Mouse (Mus musculus) MEL (cell line): Measurements from ENCODE around the gene Oxsm. TPM values are rescaled to one million over a fixed set of nuclear protein-coding genes. Genes with fewer than 3 reads are reported as not detected.

ENCODE experiments used
- DNase-seq: peaks from one replicate; pipeline ENCODE4 v3.0.0; 2011; ENCODE audit warnings: low read depth, low spot score
- H3K27ac ChIP-seq: 2 replicates; pipeline ENCODE4 v1.5.1; 2012; ENCODE audit warnings: low read depth, mild to moderate bottlenecking, control low read depth, low read length, moderate library complexity; ENCODE audit not compliant: control insufficient read depth
- H3K27me3 ChIP-seq, 2 experiments: fragments of 150-350 bp in 1 of 2; sonication (generic) in 1 of 2; 2 replicates each; pipeline ENCODE4 v1.6.1; 2012; ENCODE audit warnings: low read length in 2 of 2, mild to moderate bottlenecking in 2 of 2, improper control_type of control experiment in 1 of 2, moderate library complexity in 1 of 2; ENCODE audit not compliant: insufficient read depth in 2 of 2, control insufficient read depth in 1 of 2
- H3K36me3 ChIP-seq, 2 experiments: 2 replicates each; pipeline ENCODE4 v1.6.1; 2012 to 2014; ENCODE audit warnings: low read length in 2 of 2, improper control_type of control experiment in 1 of 2, inconsistent platforms in 1 of 2, mild to moderate bottlenecking in 1 of 2; ENCODE audit not compliant: insufficient read depth in 2 of 2, control insufficient read depth in 1 of 2
- H3K4me1 ChIP-seq, 2 experiments: fragments of 150-350 bp in 1 of 2; sonication (generic) in 1 of 2; 2 replicates each; pipeline ENCODE4 v1.6.1; 2012; ENCODE audit warnings: low read length in 2 of 2, improper control_type of control experiment in 1 of 2, mild to moderate bottlenecking in 1 of 2; ENCODE audit not compliant: insufficient read depth in 2 of 2, control insufficient read depth in 1 of 2
- H3K4me3 ChIP-seq, 2 experiments: fragments of 150-350 bp in 1 of 2; sonication (generic) in 1 of 2; 2 replicates each; pipeline ENCODE4 v1.5.1; 2012; ENCODE audit warnings: low read depth in 2 of 2, low read length in 2 of 2, mild to moderate bottlenecking in 2 of 2, moderate library complexity in 2 of 2, control low read depth in 1 of 2, improper control_type of control experiment in 1 of 2; ENCODE audit not compliant: control insufficient read depth in 1 of 2, insufficient read depth in 1 of 2
- H3K79me2 ChIP-seq: 2 replicates; pipeline ENCODE4 v1.6.1; 2012; ENCODE audit warnings: mild to moderate bottlenecking, low read length, moderate library complexity; ENCODE audit not compliant: control insufficient read depth, poor library complexity, insufficient read depth
- H3K9ac ChIP-seq: 2 replicates; pipeline ENCODE4 v1.6.1; 2012; ENCODE audit warnings: low read depth, mild to moderate bottlenecking, control low read depth, low read length, moderate library complexity; ENCODE audit not compliant: control insufficient read depth, poor library complexity, severe bottlenecking
- H3K9me3 ChIP-seq: fragments of 150-350 bp; sonication (generic); replicated peaks from 2 replicates; pipeline ENCODE4 v1.6.1; 2012; ENCODE audit warnings: mild to moderate bottlenecking, low read length, improper control_type of control experiment, moderate library complexity; ENCODE audit not compliant: insufficient read depth
- BHLHE40 ChIP-seq: IDR thresholded peaks from 2 replicates; pipeline ENCODE4 v1.6.1; 2012; ENCODE audit warnings: low read depth, mild to moderate bottlenecking, inconsistent platforms, low read length, improper control_type of control experiment, borderline replicate concordance
- CHD1 ChIP-seq: IDR thresholded peaks from 2 replicates; pipeline ENCODE4 v1.6.1; 2012; ENCODE audit warnings: low read depth, mild to moderate bottlenecking, inconsistent platforms, low read length, improper control_type of control experiment
- CHD2 ChIP-seq: IDR thresholded peaks from 2 replicates; pipeline ENCODE4 v1.6.1; 2011; ENCODE audit warnings: low read length, improper control_type of control experiment
- CTCF ChIP-seq, 3 experiments: IDR thresholded peaks in 2 of 3; conservative IDR thresholded peaks in 1 of 3; 2 replicates each; pipeline ENCODE4 v1.5.1; 2011 to 2012; ENCODE audit warnings: low read length in 3 of 3, low read depth in 2 of 3, mild to moderate bottlenecking in 2 of 3, improper control_type of control experiment in 1 of 3, inconsistent platforms in 1 of 3, mixed read lengths in 1 of 3, moderate library complexity in 1 of 3; ENCODE audit not compliant: control insufficient read depth in 1 of 3, insufficient read depth in 1 of 3, poor library complexity in 1 of 3, severe bottlenecking in 1 of 3
- E2F4 ChIP-seq: IDR thresholded peaks from 2 replicates; pipeline ENCODE4 v1.6.1; 2011; ENCODE audit warnings: low read depth, low read length, improper control_type of control experiment, borderline replicate concordance
- ELF1 ChIP-seq: IDR thresholded peaks from 2 replicates; pipeline ENCODE4 v1.6.1; 2014; ENCODE audit warnings: low read depth, mild to moderate bottlenecking, inconsistent platforms, low read length, improper control_type of control experiment, moderate library complexity
- EP300 ChIP-seq, 2 experiments: IDR thresholded peaks; 2 replicates each; pipeline ENCODE4 v1.6.1; 2011; ENCODE audit warnings: improper control_type of control experiment in 2 of 2, low read length in 2 of 2, low read depth in 1 of 2, mild to moderate bottlenecking in 1 of 2
- ETS1 ChIP-seq: IDR thresholded peaks from 2 replicates; pipeline ENCODE4 v1.6.1; 2012; ENCODE audit warnings: low read depth, mild to moderate bottlenecking, inconsistent platforms, low read length, improper control_type of control experiment, moderate library complexity
- GABPA ChIP-seq: IDR thresholded peaks from 2 replicates; pipeline ENCODE4 v1.6.1; 2012; ENCODE audit warnings: low read depth, mild to moderate bottlenecking, inconsistent platforms, low read length, improper control_type of control experiment, moderate library complexity
- GATA1 ChIP-seq: IDR thresholded peaks from 2 replicates; pipeline ENCODE4 v1.6.1; 2011; ENCODE audit warnings: low read depth, low read length, improper control_type of control experiment
- HCFC1 ChIP-seq: IDR thresholded peaks from 2 replicates; pipeline ENCODE4 v1.6.1; 2012; ENCODE audit warnings: low read depth, mild to moderate bottlenecking, inconsistent platforms, low read length, improper control_type of control experiment, moderate library complexity
- JUND ChIP-seq: IDR thresholded peaks from 2 replicates; pipeline ENCODE4 v1.6.1; 2011; ENCODE audit warnings: low read depth, mild to moderate bottlenecking, improper control_type of control experiment, low read length
- KAT2A ChIP-seq: conservative IDR thresholded peaks from 2 replicates; pipeline ENCODE4 v1.6.1; 2012; ENCODE audit warnings: low read depth, low read length, improper control_type of control experiment, inconsistent platforms
- MAFK ChIP-seq: IDR thresholded peaks from 2 replicates; pipeline ENCODE4 v1.6.1; 2011; ENCODE audit warnings: low read depth, mild to moderate bottlenecking, low read length, improper control_type of control experiment, borderline replicate concordance
- MAX ChIP-seq: IDR thresholded peaks from 2 replicates; pipeline ENCODE4 v1.6.1; 2011; ENCODE audit warnings: low read length, improper control_type of control experiment
- MAZ ChIP-seq: IDR thresholded peaks from 2 replicates; pipeline ENCODE4 v1.6.1; 2012; ENCODE audit warnings: low read depth, mild to moderate bottlenecking, inconsistent platforms, low read length, improper control_type of control experiment
- MEF2A ChIP-seq: IDR thresholded peaks from 2 replicates; pipeline ENCODE4 v1.6.1; 2014; ENCODE audit warnings: low read depth, mild to moderate bottlenecking, inconsistent platforms, low read length, improper control_type of control experiment; ENCODE audit not compliant: poor library complexity, insufficient replicate concordance, severe bottlenecking; ENCODE audit errors: extremely low read depth
- MXI1 ChIP-seq: IDR thresholded peaks from 2 replicates; pipeline ENCODE4 v1.6.1; 2011; ENCODE audit warnings: mild to moderate bottlenecking, low read depth, low read length, improper control_type of control experiment
- MYB ChIP-seq: IDR thresholded peaks from 2 replicates; pipeline ENCODE4 v1.6.1; 2011; ENCODE audit warnings: mild to moderate bottlenecking, low read depth, low read length, improper control_type of control experiment
- MYC ChIP-seq: IDR thresholded peaks from 2 replicates; pipeline ENCODE4 v1.6.1; 2011; ENCODE audit warnings: low read depth, mild to moderate bottlenecking, low read length, improper control_type of control experiment, moderate library complexity
- NELFE ChIP-seq: IDR thresholded peaks from 2 replicates; pipeline ENCODE4 v1.6.1; 2011; ENCODE audit warnings: low read depth, low read length, improper control_type of control experiment
- NRF1 ChIP-seq: IDR thresholded peaks from 2 replicates; pipeline ENCODE4 v1.6.1; 2014; ENCODE audit warnings: low read depth, mild to moderate bottlenecking, inconsistent platforms, low read length, improper control_type of control experiment, moderate library complexity; ENCODE audit not compliant: poor library complexity, insufficient read depth, severe bottlenecking
- POLR2A ChIP-seq, 2 experiments: IDR thresholded peaks; 2 replicates each; pipeline ENCODE4 v1.6.1; 2011 to 2012; ENCODE audit warnings: low read length in 2 of 2, mild to moderate bottlenecking in 2 of 2, control low read depth in 1 of 2, improper control_type of control experiment in 1 of 2, low read depth in 1 of 2, moderate library complexity in 1 of 2; ENCODE audit not compliant: control insufficient read depth in 1 of 2, insufficient read depth in 1 of 2, poor library complexity in 1 of 2
- POLR2AphosphoS2 ChIP-seq: IDR thresholded peaks from 2 replicates; pipeline ENCODE4 v1.6.1; 2011; ENCODE audit warnings: low read length, improper control_type of control experiment
- POLR2AphosphoS5 ChIP-seq: IDR thresholded peaks from 2 replicates; pipeline ENCODE4 v1.6.1; 2012; ENCODE audit warnings: low read depth, borderline replicate concordance, mild to moderate bottlenecking, inconsistent platforms, low read length, moderate library complexity, mixed read lengths
- RAD21 ChIP-seq: IDR thresholded peaks from 2 replicates; pipeline ENCODE4 v1.6.1; 2011; ENCODE audit warnings: mild to moderate bottlenecking, low read depth, low read length, improper control_type of control experiment
- RCOR1 ChIP-seq: IDR thresholded peaks from 2 replicates; pipeline ENCODE4 v1.6.1; 2012; ENCODE audit warnings: low read depth, mild to moderate bottlenecking, inconsistent platforms, low read length, improper control_type of control experiment
- SIN3A ChIP-seq: IDR thresholded peaks from 2 replicates; pipeline ENCODE4 v1.6.1; 2012; ENCODE audit warnings: low read length, improper control_type of control experiment, inconsistent platforms
- SMC3 ChIP-seq: IDR thresholded peaks from 2 replicates; pipeline ENCODE4 v1.6.1; 2011; ENCODE audit warnings: low read depth, low read length, improper control_type of control experiment
- TBP ChIP-seq: IDR thresholded peaks from 2 replicates; pipeline ENCODE4 v1.8.0; 2011; ENCODE audit warnings: low read depth, low read length, improper control_type of control experiment
- TCF12 ChIP-seq: IDR thresholded peaks from 2 replicates; pipeline ENCODE4 v1.6.1; 2014; ENCODE audit warnings: low read depth, mild to moderate bottlenecking, inconsistent platforms, low read length, improper control_type of control experiment, moderate library complexity
- UBTF ChIP-seq: IDR thresholded peaks from 2 replicates; pipeline ENCODE4 v1.6.1; 2012; ENCODE audit warnings: low read depth, mild to moderate bottlenecking, inconsistent platforms, low read length, improper control_type of control experiment, moderate library complexity, borderline replicate concordance; ENCODE audit not compliant: insufficient read depth
- USF1 ChIP-seq: IDR thresholded peaks from 2 replicates; pipeline ENCODE4 v1.6.1; 2014; ENCODE audit warnings: low read depth, mild to moderate bottlenecking, inconsistent platforms, low read length, improper control_type of control experiment, moderate library complexity
- USF2 ChIP-seq, 2 experiments: IDR thresholded peaks; 2 replicates each; pipeline ENCODE4 v1.6.1; 2011 to 2012; ENCODE audit warnings: improper control_type of control experiment in 2 of 2, low read length in 2 of 2, borderline replicate concordance in 1 of 2, inconsistent platforms in 1 of 2, low read depth in 1 of 2, mild to moderate bottlenecking in 1 of 2; ENCODE audit not compliant: insufficient read depth in 1 of 2
- ZC3H11A ChIP-seq: IDR thresholded peaks from 2 replicates; pipeline ENCODE4 v1.6.1; 2012; ENCODE audit warnings: low read depth, mild to moderate bottlenecking, inconsistent platforms, low read length, improper control_type of control experiment
- ZKSCAN1 ChIP-seq: IDR thresholded peaks from 2 replicates; pipeline ENCODE4 v1.6.1; 2012; ENCODE audit warnings: low read depth, mild to moderate bottlenecking, inconsistent platforms, low read length, improper control_type of control experiment, moderate library complexity
- ZMIZ1 ChIP-seq: IDR thresholded peaks from 2 replicates; pipeline ENCODE4 v1.6.1; 2012; ENCODE audit warnings: low read depth, mild to moderate bottlenecking, inconsistent platforms, low read length, improper control_type of control experiment, moderate library complexity
- ZNF384 ChIP-seq: IDR thresholded peaks from 2 replicates; pipeline ENCODE4 v1.6.1; 2012; ENCODE audit warnings: low read depth, mild to moderate bottlenecking, inconsistent platforms, low read length, improper control_type of control experiment
- polyA plus RNA-seq, 2 experiments: library from polyadenylated mRNA; stranded (reverse) in 1 of 2; unstranded in 1 of 2; fragments of >175 nt in 1 of 2; fragments of >200 nt in 1 of 2; gene quantifications; 2 replicates each; pipeline versions ENCODE4 v1.2.1 to v1.2.4; 2012; ENCODE audit warnings: low replicate concordance in 2 of 2, low read depth in 1 of 2; ENCODE audit not compliant: insufficient read length in 2 of 2, insufficient read depth in 1 of 2, missing spikeins in 1 of 2
- total RNA-seq: library from RNA; depleted of rRNA; stranded (reverse); fragments of 300-350 nt; gene quantifications from 2 replicates; pipeline ENCODE4 v1.2.3, GENCODE M21; 2012

The Oxsm gene
- total and polyA plus RNA-seq, 3 experiments = 5.4 to 8.9 TPM; not detected in 1

GRCm38 (mm10) chr14:16245127-16245526 lies 4.5 kb downstream of the Oxsm start:
- Histone ChIP-seq H3K9ac (no peak overlapping the region), H3K4me3 (no peak overlapping the region), H3K27ac (peak overlapping the region; percentile 53), H3K9me3 (no peaks in the 10 kb centered on the region), H3K36me3 (peaks cover 0 to 43% of the 10 kb centered on the region in 2 experiments; a peak in 2 of 4 replicates), H3K79me2 (peaks cover 7% of the 10 kb centered on the region), H3K27me3 (no peaks in the 10 kb centered on the region), H3K4me1 (peaks cover 26 to 32% of the 10 kb centered on the region in 2 experiments)
- DNase-seq = peak; percentile 81
- no peak for TF ChIP-seq RAD21
- peak; percentile 90 for TF ChIP-seq ETS1
- no peak for TF ChIP-seq MYB
- TF ChIP-seq ZNF384 = peak; percentile 65
- TF ChIP-seq NRF1 = no peak
- TF ChIP-seq MAX = no peak
- TF ChIP-seq MAZ = no peak
- TF ChIP-seq CHD2 = no peak
- TF ChIP-seq USF2 (IDR thresholded peaks at IDR 0.05; ENCODE audit: borderline replicate concordance in 1 of 2, insufficient read depth in 1 of 2, low read depth in 1 of 2, low read length in 2 of 2) = no peak
- TF ChIP-seq CHD1 = no peak
- no peak for TF ChIP-seq SMC3
- peak; percentile 93 for TF ChIP-seq JUND
- peak; percentile 96 for TF ChIP-seq TCF12
- no peak for TF ChIP-seq CTCF (IDR thresholded peaks at IDR 0.05 in 2 of 3, conservative IDR thresholded peaks at IDR 0.05 in 1 of 3; ENCODE audit: control insufficient read depth in 1 of 3, insufficient read depth in 1 of 3, low read depth in 2 of 3, low read length in 3 of 3, poor library complexity in 1 of 3, severe bottlenecking in 1 of 3)
- no peak for TF ChIP-seq POLR2A (IDR thresholded peaks at IDR 0.05; ENCODE audit: control insufficient read depth in 1 of 2, insufficient read depth in 1 of 2, low read depth in 1 of 2, low read length in 2 of 2, poor library complexity in 1 of 2)
- no peak for TF ChIP-seq UBTF
- TF ChIP-seq USF1 = no peak
- TF ChIP-seq GATA1 = peak; percentile 93
- TF ChIP-seq ELF1 = no peak
- no peak for TF ChIP-seq ZMIZ1
- peak; percentile 88 for TF ChIP-seq RCOR1
- TF ChIP-seq MYC = peak; percentile 42; the same call in 1 of the 2 replicates
- TF ChIP-seq SIN3A = peak; percentile 76
- TF ChIP-seq MAFK = peak; percentile 45; the same call in 1 of the 2 replicates
- no peak for TF ChIP-seq KAT2A
- no peak for TF ChIP-seq E2F4
- TF ChIP-seq MEF2A = peak; percentile 43; the same call in 1 of the 2 replicates
- TF ChIP-seq POLR2AphosphoS5 = no peak
- TF ChIP-seq BHLHE40 = 0 out of 2 replicates have a peak, but pooled peaks have one; percentile 10
- TF ChIP-seq MXI1 = peak; percentile 56; the same call in 1 of the 2 replicates
- TF ChIP-seq TBP = no peak
- TF ChIP-seq EP300 (IDR thresholded peaks at IDR 0.05; ENCODE audit: low read depth in 1 of 2, low read length in 2 of 2) = peak; percentile 88 to 89
- TF ChIP-seq ZC3H11A = no peak
- no peak for TF ChIP-seq NELFE
- no peak; the same call in 1 of the 2 replicates for TF ChIP-seq POLR2AphosphoS2
- TF ChIP-seq ZKSCAN1 = no peak
- TF ChIP-seq GABPA = no peak
- peak; percentile 45 for TF ChIP-seq HCFC1
